Mouse (Mus musculus): ENCODE measurements around the gene Tmem108. TPM values are rescaled to one million over a fixed set of nuclear protein-coding genes. Genes with fewer than 3 reads are reported as not detected.

The Tmem108 gene
- polyA plus RNA-seq, 1 experiment from 2014 or later, result 38.0 TPM

DNA sequence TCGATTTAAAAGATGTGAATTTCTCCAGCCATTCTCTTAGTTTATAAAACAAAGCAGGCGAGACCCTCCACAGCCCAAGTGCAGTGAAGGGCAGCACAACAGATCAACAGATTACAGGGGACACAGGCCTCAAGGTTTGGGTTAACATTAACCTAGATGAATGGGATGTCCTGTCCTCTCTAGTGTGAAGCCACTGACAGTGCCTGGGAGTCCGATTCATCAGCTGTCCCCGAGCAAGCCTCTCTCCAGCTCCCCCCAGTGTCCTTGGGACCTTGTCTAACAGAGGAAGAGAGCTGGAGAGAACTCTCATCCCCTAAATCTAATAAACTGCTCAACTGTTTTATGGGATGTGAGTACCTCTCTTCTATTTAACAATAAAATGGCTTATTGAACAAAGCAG, 48.4 kb downstream of the Tmem108 start:
- no peak overlapping the region for H3K9ac ChIP-seq (replicated peaks; ENCODE audit: low read depth, low read length)
- 74% methylated on average over 4 of the region's 4 CpGs for WGBS
- no peak overlapping the region for H3K27ac ChIP-seq (ENCODE audit: low read depth, low read length)
- ATAC-seq (ENCODE audit: low read depth), result no peak
- no peaks in the 10 kb centered on the region for H3K36me3 ChIP-seq (ENCODE audit: control insufficient read depth, insufficient read depth, low read length)
- no peaks in the 10 kb centered on the region for H3K27me3 ChIP-seq (ENCODE audit: control insufficient read depth, insufficient read depth, low read length)
- no peaks in the 10 kb centered on the region for H3K9me3 ChIP-seq (ENCODE audit: control insufficient read depth, low read length)
- H3K4me3 ChIP-seq (ENCODE audit: low read depth, low read length), result no peak overlapping the region
- no peaks in the 10 kb centered on the region for H3K4me1 ChIP-seq (ENCODE audit: control insufficient read depth, insufficient read depth, low read length)
- H3K4me2 ChIP-seq (ENCODE audit: low read depth, low read length), result no peak overlapping the region

DNA sequence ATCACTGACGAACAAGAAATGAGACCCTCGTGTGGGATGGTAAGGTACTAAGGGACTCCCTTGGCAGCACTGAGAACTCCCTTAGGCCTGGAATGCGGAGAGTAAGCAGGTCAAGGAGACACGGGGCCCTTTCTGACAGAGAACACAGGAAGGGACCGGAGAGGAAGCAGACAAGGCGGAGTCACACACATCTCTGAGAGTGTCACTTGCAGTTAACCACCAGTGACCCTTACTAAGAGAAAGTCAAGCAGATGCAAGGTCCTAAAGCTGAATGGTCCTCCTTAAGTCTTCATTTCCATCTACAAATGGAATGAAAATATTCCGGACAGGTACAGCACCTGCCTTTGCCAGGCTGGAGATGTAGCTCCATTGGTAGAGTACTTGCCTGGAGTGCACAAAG, 48.9 kb downstream of the Tmem108 start:
- Histone ChIP-seq H3K27me3 (ENCODE audit: control insufficient read depth, insufficient read depth, low read length) (no peaks in the 10 kb centered on the region), H3K9ac (replicated peaks; ENCODE audit: low read depth, low read length) (no peak overlapping the region), H3K4me2 (ENCODE audit: low read depth, low read length) (no peak overlapping the region), H3K4me1 (ENCODE audit: control insufficient read depth, insufficient read depth, low read length) (no peaks in the 10 kb centered on the region), H3K27ac (ENCODE audit: low read depth, low read length) (no peak overlapping the region), H3K9me3 (ENCODE audit: control insufficient read depth, low read length) (no peaks in the 10 kb centered on the region), H3K4me3 (ENCODE audit: low read depth, low read length) (no peak overlapping the region), H3K36me3 (ENCODE audit: control insufficient read depth, insufficient read depth, low read length) (no peaks in the 10 kb centered on the region)
- no peak for ATAC-seq (ENCODE audit: low read depth)
- 83% methylated on average over 7 of the region's 7 CpGs for WGBS

GRCm38 (mm10) chr9:103709694-103710093, 51.9 kb downstream of the Tmem108 start:
- ATAC-seq (ENCODE audit: low read depth), result no peak
- no peak overlapping the region for H3K27ac ChIP-seq (ENCODE audit: low read depth, low read length)
- 61% methylated on average over 3 of the region's 3 CpGs for WGBS
- H3K4me2 ChIP-seq (ENCODE audit: low read depth, low read length), result no peak overlapping the region
- no peaks in the 10 kb centered on the region for H3K36me3 ChIP-seq (ENCODE audit: control insufficient read depth, insufficient read depth, low read length)
- no peaks in the 10 kb centered on the region for H3K9me3 ChIP-seq (ENCODE audit: control insufficient read depth, low read length)
- no peak overlapping the region for H3K4me3 ChIP-seq (ENCODE audit: low read depth, low read length)
- no peaks in the 10 kb centered on the region for H3K27me3 ChIP-seq (ENCODE audit: control insufficient read depth, insufficient read depth, low read length)
- H3K4me1 ChIP-seq (ENCODE audit: control insufficient read depth, insufficient read depth, low read length), result no peaks in the 10 kb centered on the region
- H3K9ac ChIP-seq (replicated peaks; ENCODE audit: low read depth, low read length), result no peak overlapping the region

DNA sequence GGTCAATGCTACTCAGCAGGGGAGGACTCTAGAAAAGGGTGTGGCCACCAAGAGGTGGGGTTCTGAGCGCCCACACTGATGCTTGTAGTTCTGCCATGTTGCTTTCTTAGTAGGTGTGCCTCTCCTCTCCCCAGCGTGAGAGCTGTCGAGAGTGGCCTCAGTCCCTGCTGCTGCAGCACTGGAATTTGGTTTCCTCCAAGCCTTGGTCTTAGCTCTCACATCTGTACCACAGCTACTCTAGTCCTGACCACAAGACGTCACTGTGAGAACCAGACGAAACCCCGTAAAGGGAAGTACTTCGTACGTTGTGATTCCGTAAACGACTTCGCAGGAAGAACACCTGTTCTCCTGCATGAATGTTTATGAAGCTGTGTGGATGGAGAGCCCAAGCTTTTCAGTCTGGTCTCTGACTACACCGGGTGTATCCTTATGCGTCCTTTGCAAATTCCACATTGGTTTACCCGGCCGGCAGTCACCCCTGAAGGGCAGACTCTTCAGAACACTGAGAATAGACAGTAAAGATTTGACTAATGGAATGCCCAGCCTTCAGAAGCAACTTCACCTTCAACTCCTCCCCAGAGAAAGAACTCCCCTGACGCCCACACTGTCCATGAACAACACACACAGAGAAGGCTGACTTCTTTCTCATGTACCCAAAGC, 53.0 kb downstream of the Tmem108 start:
- WGBS, result 78% methylated on average over 16 of the region's 16 CpGs
- Histone ChIP-seq H3K9me3 (ENCODE audit: control insufficient read depth, low read length) (no peaks in the 10 kb centered on the region), H3K4me2 (ENCODE audit: low read depth, low read length) (no peak overlapping the region)

DNA sequence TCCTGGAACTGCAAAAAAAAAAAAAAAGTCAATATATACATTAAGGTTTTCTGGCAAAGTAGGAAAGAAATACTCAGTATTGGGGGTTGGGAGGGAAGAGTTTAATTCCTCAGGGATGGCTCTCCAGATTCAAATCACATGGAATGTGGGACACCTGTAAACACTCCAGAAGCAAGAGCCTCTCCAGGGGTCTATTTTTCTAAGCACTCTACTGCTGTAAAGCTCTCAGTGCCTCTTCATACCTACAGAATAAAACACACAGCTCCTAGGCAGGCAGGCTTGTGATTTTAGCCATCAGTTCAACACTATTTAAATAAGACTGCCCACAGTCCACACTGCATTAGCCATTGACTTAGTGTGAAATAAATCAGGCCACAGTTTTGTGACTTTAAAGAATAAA, 53.8 kb downstream of the Tmem108 start:
- no peak for ATAC-seq (ENCODE audit: low read depth)
- H3K27ac ChIP-seq (ENCODE audit: low read depth, low read length), result no peak overlapping the region

More for the DNA sequence above, 53.0 kb downstream of the Tmem108 start:
- ATAC-seq (ENCODE audit: low read depth), result no peak
- no peak overlapping the region for H3K27ac ChIP-seq (ENCODE audit: low read depth, low read length)
- H3K4me1 ChIP-seq (ENCODE audit: control insufficient read depth, insufficient read depth, low read length), result no peaks in the 10 kb centered on the region
- no peaks in the 10 kb centered on the region for H3K36me3 ChIP-seq (ENCODE audit: control insufficient read depth, insufficient read depth, low read length)
- H3K27me3 ChIP-seq (ENCODE audit: control insufficient read depth, insufficient read depth, low read length), result no peaks in the 10 kb centered on the region
- H3K9ac ChIP-seq (replicated peaks; ENCODE audit: low read depth, low read length), result no peak overlapping the region
- no peak overlapping the region for H3K4me3 ChIP-seq (ENCODE audit: low read depth, low read length)

DNA sequence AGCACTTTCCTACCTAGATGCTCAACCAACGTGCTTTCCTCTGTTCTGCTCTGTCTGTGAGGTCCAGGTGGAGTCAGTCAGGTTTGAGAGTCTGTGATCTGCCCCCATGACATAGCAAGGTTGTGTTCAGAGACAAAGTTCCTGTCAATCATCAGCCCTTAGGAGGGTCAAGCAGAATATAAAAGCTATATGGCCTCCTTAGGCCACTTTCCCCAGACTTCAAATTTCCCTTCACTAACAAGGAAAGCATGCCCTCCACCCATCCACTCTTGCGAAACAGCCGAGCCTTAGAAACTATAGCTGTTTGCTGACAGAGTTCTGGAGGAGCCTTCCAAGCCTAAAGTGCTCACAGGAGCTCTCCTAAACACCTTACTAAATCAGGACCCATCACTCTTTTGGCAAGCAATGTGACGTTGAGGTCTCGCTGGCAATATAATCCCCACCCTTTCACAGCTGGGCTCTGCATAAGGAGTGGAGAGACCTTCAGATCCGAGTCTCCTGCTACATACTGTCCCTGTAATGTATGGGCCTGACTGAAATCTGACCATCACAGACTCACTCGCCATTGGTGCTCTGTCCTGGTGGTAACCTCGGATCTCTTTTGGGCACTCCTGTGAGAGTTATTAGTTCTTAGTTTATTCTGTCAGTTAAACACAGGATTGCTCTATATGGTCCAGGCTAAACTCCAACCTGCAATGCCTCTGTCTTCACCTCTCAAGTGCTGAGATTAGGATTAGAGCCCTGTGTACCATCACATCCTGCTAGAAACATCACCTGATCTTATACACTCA, 54.4 kb downstream of the Tmem108 start:
- Histone ChIP-seq H3K27ac (ENCODE audit: low read depth, low read length) (no peak overlapping the region), H3K4me3 (ENCODE audit: low read depth, low read length) (no peak overlapping the region), H3K4me1 (ENCODE audit: control insufficient read depth, insufficient read depth, low read length) (no peaks in the 10 kb centered on the region), H3K9me3 (ENCODE audit: control insufficient read depth, low read length) (no peaks in the 10 kb centered on the region), H3K36me3 (ENCODE audit: control insufficient read depth, insufficient read depth, low read length) (no peaks in the 10 kb centered on the region), H3K27me3 (ENCODE audit: control insufficient read depth, insufficient read depth, low read length) (no peaks in the 10 kb centered on the region), H3K9ac (replicated peaks; ENCODE audit: low read depth, low read length) (no peak overlapping the region), H3K4me2 (ENCODE audit: low read depth, low read length) (no peak overlapping the region)
- 80% methylated on average over 8 of the region's 8 CpGs for WGBS
- no peak for ATAC-seq (ENCODE audit: low read depth)

More for the DNA sequence above, 53.8 kb downstream of the Tmem108 start:
- no peak overlapping the region for H3K4me3 ChIP-seq (ENCODE audit: low read depth, low read length)
- no peaks in the 10 kb centered on the region for H3K27me3 ChIP-seq (ENCODE audit: control insufficient read depth, insufficient read depth, low read length)
- no peaks in the 10 kb centered on the region for H3K4me1 ChIP-seq (ENCODE audit: control insufficient read depth, insufficient read depth, low read length)
- no peak overlapping the region for H3K9ac ChIP-seq (replicated peaks; ENCODE audit: low read depth, low read length)
- no peaks in the 10 kb centered on the region for H3K36me3 ChIP-seq (ENCODE audit: control insufficient read depth, insufficient read depth, low read length)
- no peaks in the 10 kb centered on the region for H3K9me3 ChIP-seq (ENCODE audit: control insufficient read depth, low read length)
- H3K4me2 ChIP-seq (ENCODE audit: low read depth, low read length), result no peak overlapping the region

GRCm38 (mm10) chr9:103705717-103706116, 55.9 kb downstream of the Tmem108 start:
- Histone ChIP-seq H3K4me1 (ENCODE audit: control insufficient read depth, insufficient read depth, low read length) (no peaks in the 10 kb centered on the region), H3K27me3 (ENCODE audit: control insufficient read depth, insufficient read depth, low read length) (no peaks in the 10 kb centered on the region), H3K9me3 (ENCODE audit: control insufficient read depth, low read length) (no peaks in the 10 kb centered on the region), H3K4me2 (ENCODE audit: low read depth, low read length) (no peak overlapping the region), H3K36me3 (ENCODE audit: control insufficient read depth, insufficient read depth, low read length) (no peaks in the 10 kb centered on the region), H3K4me3 (ENCODE audit: low read depth, low read length) (no peak overlapping the region), H3K9ac (replicated peaks; ENCODE audit: low read depth, low read length) (no peak overlapping the region), H3K27ac (ENCODE audit: low read depth, low read length) (no peak overlapping the region)
- ATAC-seq (ENCODE audit: low read depth), result no peak
- 93% methylated on average over 4 of the region's 4 CpGs for WGBS

- WGBS, result 78% methylated on average over 16 of the region's 16 CpGs
- ATAC-seq (ENCODE audit: low read depth), result no peak
These were observed 58.6 kb downstream of the Tmem108 start for GRCm38 (mm10) chr9:103703014-103703413.

DNA sequence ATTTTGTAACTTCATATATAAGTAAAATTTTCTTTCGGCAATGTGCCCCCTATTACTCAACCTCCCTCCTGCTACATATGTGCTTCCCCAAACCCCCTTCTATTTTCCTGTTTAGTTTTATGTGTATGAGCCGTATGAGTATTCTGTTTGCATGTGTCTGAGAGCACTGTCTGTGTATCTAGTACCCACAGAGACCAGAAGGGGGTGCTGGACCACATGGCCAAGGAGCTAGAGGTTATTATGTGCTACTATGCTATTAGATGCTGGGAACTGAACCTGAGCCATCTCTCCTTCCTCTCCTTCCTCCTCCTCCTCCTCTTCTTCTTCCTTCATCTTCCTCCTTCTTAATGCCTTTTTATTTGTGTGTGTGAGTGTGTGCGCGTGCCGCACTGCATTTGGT, 59.2 kb downstream of the Tmem108 start:
- Histone ChIP-seq H3K4me3 (ENCODE audit: low read depth, low read length) (no peak overlapping the region), H3K9ac (replicated peaks; ENCODE audit: low read depth, low read length) (no peak overlapping the region), H3K9me3 (ENCODE audit: control insufficient read depth, low read length) (no peaks in the 10 kb centered on the region), H3K27ac (ENCODE audit: low read depth, low read length) (no peak overlapping the region), H3K4me2 (ENCODE audit: low read depth, low read length) (no peak overlapping the region), H3K4me1 (ENCODE audit: control insufficient read depth, insufficient read depth, low read length) (no peaks in the 10 kb centered on the region), H3K27me3 (ENCODE audit: control insufficient read depth, insufficient read depth, low read length) (no peaks in the 10 kb centered on the region), H3K36me3 (ENCODE audit: control insufficient read depth, insufficient read depth, low read length) (no peaks in the 10 kb centered on the region)
- no peak for ATAC-seq (ENCODE audit: low read depth)
- 96% methylated on average over 5 of the region's 5 CpGs for WGBS

More at GRCm38 (mm10) chr9:103703014-103703413, 58.6 kb downstream of the Tmem108 start:
- Histone ChIP-seq H3K27me3 (ENCODE audit: control insufficient read depth, insufficient read depth, low read length) (no peaks in the 10 kb centered on the region), H3K4me2 (ENCODE audit: low read depth, low read length) (no peak overlapping the region), H3K36me3 (ENCODE audit: control insufficient read depth, insufficient read depth, low read length) (no peaks in the 10 kb centered on the region), H3K4me1 (ENCODE audit: control insufficient read depth, insufficient read depth, low read length) (no peaks in the 10 kb centered on the region), H3K9me3 (ENCODE audit: control insufficient read depth, low read length) (no peaks in the 10 kb centered on the region), H3K4me3 (ENCODE audit: low read depth, low read length) (no peak overlapping the region), H3K27ac (ENCODE audit: low read depth, low read length) (no peak overlapping the region), H3K9ac (replicated peaks; ENCODE audit: low read depth, low read length) (no peak overlapping the region)
